Mouse (Mus musculus) liver, postnatal 0 days (tissue): ENCODE results near the gene Sub1. TPM values are rescaled to one million over a fixed set of nuclear protein-coding genes. Genes with fewer than 3 reads are reported as not detected.

Experiments
- ATAC-seq: fragments of 200-750 bp; cut with Nextera tagmentation; 2 replicates; pipeline ENCODE4 v1.8.0; 2017; ENCODE audit warnings: mild to moderate bottlenecking, moderate library complexity
- DNase-seq: peaks from one replicate; pipeline ENCODE4 v3.0.0-alpha.2; 2016
- H3K27ac ChIP-seq: fragments of 300-500 bp; sonication (generic); 2 replicates; pipeline ENCODE4 v1.5.1; 2014; ENCODE audit warnings: antibody characterized with exemption, moderate library complexity, mild to moderate bottlenecking, low read depth
- H3K27me3 ChIP-seq: fragments of 300-500 bp; sonication (generic); 2 replicates; pipeline ENCODE4 v1.6.1; 2014; ENCODE audit warnings: low read length, control low read depth, mixed read lengths; ENCODE audit not compliant: insufficient read depth
- H3K36me3 ChIP-seq: fragments of 300-500 bp; sonication (generic); replicated peaks from 2 replicates; pipeline ENCODE4 v1.6.1; 2014; ENCODE audit warnings: mild to moderate bottlenecking, control low read depth, low read length, moderate library complexity, mixed read lengths; ENCODE audit not compliant: insufficient read depth
- H3K4me1 ChIP-seq: fragments of 300-500 bp; sonication (generic); 2 replicates; pipeline ENCODE4 v1.6.1; 2014; ENCODE audit warnings: antibody characterized with exemption, mild to moderate bottlenecking, control low read depth; ENCODE audit not compliant: insufficient read depth
- H3K4me2 ChIP-seq: fragments of 300-500 bp; sonication (generic); 2 replicates; pipeline ENCODE4 v1.6.1; 2014; ENCODE audit warnings: low read depth, mild to moderate bottlenecking, low read length, moderate library complexity, mixed read lengths
- H3K4me3 ChIP-seq: fragments of 300-500 bp; sonication (generic); 2 replicates; pipeline ENCODE4 v1.5.1; 2014; ENCODE audit warnings: low read depth, low read length
- H3K9ac ChIP-seq: fragments of 300-500 bp; sonication (generic); replicated peaks from 2 replicates; pipeline ENCODE4 v1.6.1; 2014; ENCODE audit warnings: mild to moderate bottlenecking, moderate library complexity
- H3K9me3 ChIP-seq: fragments of 300-500 bp; sonication (generic); 2 replicates; pipeline ENCODE4 v1.6.1; 2016; ENCODE audit warnings: mild to moderate bottlenecking, control low read depth, low read length, mixed read lengths
- CTCF ChIP-seq: sonication (generic); IDR thresholded peaks from 2 replicates; pipeline ENCODE4 v1.5.1; 2016; ENCODE audit warnings: antibody characterized with exemption, low read depth
- EP300 ChIP-seq: IDR thresholded peaks from 2 replicates; pipeline ENCODE4 v1.6.1; 2016; ENCODE audit warnings: antibody characterized with exemption, low read depth, mild to moderate bottlenecking
- WGBS: fragments of 180-500 bp; shearing (Covaris S2); extraction: QIAGEN DNeasy Blood & Tissue Kit; methylation state at CpG from one replicate; pipeline ENCODE4 v1.1.7; 2014; ENCODE audit not compliant: insufficient replicate concordance; 5-methylcytosine and 5-hydroxymethylcytosine counted together
- polyA plus RNA-seq: library from polyadenylated mRNA; unstranded; fragments of >200 nt; fragmentation: Nextera tagmentation; extraction: Ambion mirVana; gene quantifications from 2 replicates; pipeline ENCODE4 v1.2.1, GENCODE M21; 2015

Sub1 gene
- polyA plus RNA-seq, 1 experiment from 2014 or later, result 278 TPM

DNA sequence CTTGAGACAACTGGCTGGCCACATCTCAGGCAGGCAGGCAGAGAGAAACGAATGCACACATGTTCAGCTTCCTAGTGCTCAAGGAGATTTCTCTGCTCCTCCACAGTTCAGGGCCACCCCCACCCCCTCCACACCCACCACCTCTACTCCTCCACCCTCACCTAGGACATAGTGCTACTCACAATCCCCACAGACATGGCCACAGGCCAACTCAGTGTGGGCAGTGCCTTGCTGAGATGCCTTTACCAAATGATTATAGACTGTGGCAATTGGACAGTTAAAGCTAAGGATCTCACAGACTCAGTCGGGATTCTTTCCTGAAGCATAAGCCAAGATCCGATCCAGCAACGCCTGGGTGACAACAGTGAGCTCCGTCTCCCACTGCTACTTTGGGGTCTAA lies 39.9 kb upstream of the Sub1 start:
- Histone ChIP-seq H3K4me2 (no peak overlapping the region), H3K4me1 (0 out of 2 replicates have a peak, but pooled peaks cover 2% of the 10 kb centered on the region)
- no peak for ATAC-seq

DNA sequence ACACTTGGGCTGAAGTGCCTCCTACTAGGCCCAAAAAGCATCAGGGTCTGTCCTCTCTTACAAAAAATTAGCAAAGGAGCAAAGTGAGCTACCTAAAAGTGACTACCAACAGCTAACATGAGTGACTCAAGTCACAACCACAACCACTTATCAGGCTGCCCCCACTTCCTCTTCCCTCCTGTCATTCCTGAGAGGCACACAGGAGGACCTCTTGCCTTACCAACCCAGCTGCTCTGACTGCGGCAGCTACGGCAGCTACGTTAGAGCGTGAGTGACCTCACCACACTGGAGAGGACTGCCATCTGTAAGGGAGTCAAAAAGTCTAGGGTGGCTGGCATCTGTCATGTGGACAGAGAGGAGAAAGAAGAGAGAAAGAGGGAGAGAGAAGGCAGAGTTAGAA lies 37.5 kb upstream of the Sub1 start:
- WGBS, result 63% methylated on average over 4 of the region's 4 CpGs
- no peak overlapping the region for H3K4me3 ChIP-seq
- no peak for TF ChIP-seq EP300
- H3K27me3 ChIP-seq, result no peaks in the 10 kb centered on the region
- H3K4me1 ChIP-seq, result 0 out of 2 replicates have a peak, but pooled peaks cover 2% of the 10 kb centered on the region
- ATAC-seq (no peak), DNase-seq (no peak)
- no peak overlapping the region for H3K9ac ChIP-seq
- H3K36me3 ChIP-seq, result no peaks in the 10 kb centered on the region
- H3K9me3 ChIP-seq, result no peaks in the 10 kb centered on the region
- no peak overlapping the region for H3K4me2 ChIP-seq
- no peak overlapping the region for H3K27ac ChIP-seq

More for the DNA sequence above, 39.9 kb upstream of the Sub1 start:
- no peak overlapping the region for H3K27ac ChIP-seq
- no peaks in the 10 kb centered on the region for H3K36me3 ChIP-seq
- WGBS, result 72% methylated on average over 5 of the region's 5 CpGs
- H3K4me3 ChIP-seq, result no peak overlapping the region
- no peak overlapping the region for H3K9ac ChIP-seq
- TF ChIP-seq CTCF, result no peak
- TF ChIP-seq EP300, result no peak
- H3K9me3 ChIP-seq, result no peaks in the 10 kb centered on the region
- no peak for DNase-seq
- no peaks in the 10 kb centered on the region for H3K27me3 ChIP-seq

DNA sequence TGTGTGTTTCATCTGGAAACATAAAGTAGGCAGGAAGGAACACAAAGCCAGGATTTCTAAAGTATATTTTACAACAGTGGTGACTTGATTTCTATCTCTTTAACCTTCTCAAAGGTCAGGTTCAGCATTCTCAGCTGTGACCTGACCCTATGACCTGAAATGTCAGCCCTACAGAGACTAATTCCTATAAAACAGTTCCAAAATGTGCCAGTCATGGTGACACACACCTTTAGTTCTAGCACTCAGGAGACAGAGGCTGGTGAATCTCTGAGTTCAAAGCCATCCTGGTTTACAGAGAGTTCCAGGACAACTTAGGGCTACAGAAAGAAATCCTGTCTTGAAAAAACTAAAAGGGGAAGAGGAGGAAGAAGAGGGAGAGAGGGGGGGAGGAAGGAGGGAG lies 36.4 kb upstream of the Sub1 start:
- Histone ChIP-seq H3K4me2 (no peak overlapping the region), H3K27me3 (no peaks in the 10 kb centered on the region), H3K4me3 (no peak overlapping the region), H3K27ac (no peak overlapping the region), H3K9ac (no peak overlapping the region), H3K36me3 (no peaks in the 10 kb centered on the region), H3K4me1 (no peaks in the 10 kb centered on the region), H3K9me3 (no peaks in the 10 kb centered on the region)
- TF ChIP-seq EP300 (no peak), CTCF (no peak)
- ATAC-seq, result no peak
- no peak for DNase-seq

DNA sequence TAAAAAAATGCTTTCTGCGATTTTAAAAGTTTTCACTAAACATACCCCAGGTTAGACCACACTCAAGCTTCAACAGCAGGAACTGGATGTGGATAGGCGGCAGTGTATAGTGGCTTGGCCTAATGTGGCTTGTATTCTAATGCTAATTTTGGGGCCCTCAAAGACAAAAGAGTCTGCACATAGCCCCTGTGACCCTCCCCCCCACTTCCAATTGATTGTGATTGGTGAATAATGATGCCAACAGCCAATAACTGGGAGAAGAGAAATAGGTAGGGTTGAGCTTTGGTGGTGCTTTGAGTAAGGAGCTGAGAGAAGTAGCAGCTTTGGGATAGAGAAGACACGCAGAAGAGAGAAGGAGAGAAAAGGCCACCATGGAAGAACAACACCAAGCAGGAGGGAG lies 35.7 kb upstream of the Sub1 start:
- H3K27me3 ChIP-seq, result no peaks in the 10 kb centered on the region
- WGBS, result 84% methylated on average over 3 of the region's 3 CpGs
- DNase-seq (no peak), ATAC-seq (no peak)
- no peaks in the 10 kb centered on the region for H3K9me3 ChIP-seq
- no peak overlapping the region for H3K27ac ChIP-seq
- H3K4me2 ChIP-seq, result no peak overlapping the region
- H3K4me1 ChIP-seq, result no peaks in the 10 kb centered on the region
- H3K9ac ChIP-seq, result no peak overlapping the region
- H3K36me3 ChIP-seq, result no peaks in the 10 kb centered on the region
- H3K4me3 ChIP-seq, result no peak overlapping the region
- no peak for TF ChIP-seq CTCF
- TF ChIP-seq EP300, result no peak

DNA sequence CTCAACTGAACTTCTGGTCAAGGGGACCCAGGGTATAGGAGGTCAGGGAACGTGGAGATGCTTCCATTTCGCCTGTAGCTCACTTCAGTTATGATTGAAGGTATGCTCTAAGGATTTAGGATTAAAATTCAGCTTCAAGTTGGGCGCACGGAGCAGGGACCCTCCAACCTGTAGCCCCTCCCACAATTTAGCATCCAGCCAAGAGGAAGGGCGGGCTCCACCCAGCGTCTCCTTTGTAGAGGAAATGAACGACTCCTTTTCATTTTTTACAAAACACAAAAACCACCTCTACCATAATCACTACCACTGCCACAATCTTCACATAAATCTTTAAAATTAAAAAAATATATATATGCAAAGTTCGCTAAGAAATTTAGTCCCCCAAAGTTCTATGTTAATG lies 35.1 kb upstream of the Sub1 start:
- Histone ChIP-seq H3K9ac (no peak overlapping the region), H3K4me1 (no peaks in the 10 kb centered on the region), H3K4me3 (no peak overlapping the region), H3K27me3 (no peaks in the 10 kb centered on the region), H3K36me3 (no peaks in the 10 kb centered on the region), H3K9me3 (no peaks in the 10 kb centered on the region), H3K4me2 (no peak overlapping the region), H3K27ac (no peak overlapping the region)
- no peak for ATAC-seq
- no peak for TF ChIP-seq CTCF
- no peak for TF ChIP-seq EP300
- DNase-seq, result no peak
- WGBS, result 75% methylated on average over 8 of the region's 8 CpGs

DNA sequence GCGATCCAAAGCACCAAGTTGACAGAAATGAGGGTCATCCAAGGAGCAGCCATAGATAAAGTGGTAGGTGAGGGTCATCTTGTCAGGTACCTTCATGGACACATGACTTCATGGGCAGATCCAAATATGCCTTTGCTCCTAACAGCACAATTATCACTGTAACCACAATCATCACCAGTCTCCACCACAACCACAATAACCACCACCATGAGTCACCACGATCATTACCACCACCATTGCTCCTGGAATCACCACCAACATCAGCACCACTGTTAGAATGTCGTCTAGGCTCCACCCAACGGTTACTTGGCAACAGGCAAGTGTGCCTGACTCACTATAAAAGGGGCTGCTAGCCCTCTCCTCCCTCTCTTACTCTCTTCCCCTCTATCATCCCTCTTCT lies 33.4 kb upstream of the Sub1 start:
- Histone ChIP-seq H3K9me3 (no peaks in the 10 kb centered on the region), H3K27me3 (no peaks in the 10 kb centered on the region), H3K4me1 (no peaks in the 10 kb centered on the region), H3K27ac (no peak overlapping the region), H3K36me3 (no peaks in the 10 kb centered on the region), H3K4me2 (no peak overlapping the region), H3K4me3 (no peak overlapping the region), H3K9ac (no peak overlapping the region)
- ATAC-seq (no peak), DNase-seq (no peak)
- WGBS, result 47% methylated on average over 4 of the region's 4 CpGs
- no peak for TF ChIP-seq EP300
- no peak for TF ChIP-seq CTCF

DNA sequence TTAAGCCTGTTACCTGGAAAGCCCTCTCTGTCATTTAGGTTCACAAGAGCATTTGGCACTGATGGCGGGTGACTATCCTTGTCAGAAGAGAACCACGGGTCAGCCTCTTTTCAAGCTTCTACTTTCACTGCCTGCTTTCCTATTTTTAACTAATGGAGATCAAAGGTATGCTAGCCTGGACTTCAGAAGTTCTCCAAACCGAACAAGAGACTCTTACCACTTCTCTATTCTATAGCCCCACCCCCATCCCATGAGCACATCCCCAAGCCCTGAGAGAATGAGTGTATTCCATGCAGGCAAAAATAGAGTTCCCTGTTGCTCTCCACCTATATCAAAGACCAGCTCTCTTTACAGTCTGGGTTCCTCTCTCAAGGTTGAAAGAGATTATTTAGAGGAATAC lies 31.0 kb upstream of the Sub1 start:
- TF ChIP-seq CTCF, result no peak
- TF ChIP-seq EP300, result no peak
- Histone ChIP-seq H3K4me3 (no peak overlapping the region), H3K27ac (no peak overlapping the region), H3K4me2 (no peak overlapping the region), H3K9me3 (no peaks in the 10 kb centered on the region), H3K9ac (no peak overlapping the region), H3K4me1 (no peaks in the 10 kb centered on the region), H3K27me3 (no peaks in the 10 kb centered on the region), H3K36me3 (no peaks in the 10 kb centered on the region)
- ATAC-seq (no peak), DNase-seq (no peak)
- 29% methylated on average over 3 of the region's 3 CpGs for WGBS
